Mouse (Mus musculus) olfactory bulb, adult 2 months (tissue): Measurements from ENCODE around the gene Ppp2r3a.

ENCODE experiments used
- CTCF ChIP-seq: fragments of 200-500 bp; IDR thresholded peaks from 2 replicates; pipeline ENCODE4 v1.5.1; 2012; ENCODE audit warnings: low read depth, mild to moderate bottlenecking, low read length, moderate library complexity; ENCODE audit not compliant: insufficient read depth
- POLR2A ChIP-seq: fragments of 200-500 bp; IDR thresholded peaks from 2 replicates; pipeline ENCODE4 v1.6.1; 2012; ENCODE audit warnings: mild to moderate bottlenecking, low read depth, low read length, moderate library complexity; ENCODE audit not compliant: insufficient read depth

GRCm38 (mm10) chr9:101262815-101263214, 11.2 kb upstream of the Ppp2r3a start:
- no peak for TF ChIP-seq CTCF
- no peak for TF ChIP-seq POLR2A
